Mouse (Mus musculus) bone marrow macrophage, adult 2 months (primary cell): ENCODE data around the gene 4930447C04Rik. TPM values are rescaled to one million over a fixed set of nuclear protein-coding genes. Genes with fewer than 3 reads are reported as not detected.

Source experiments
- H3K27ac ChIP-seq: 2 replicates; pipeline ENCODE4 v1.5.1; 2012; ENCODE audit warnings: low read depth, low read length; ENCODE audit not compliant: insufficient read depth
- H3K4me1 ChIP-seq: 2 replicates; pipeline ENCODE4 v1.6.1; 2012; ENCODE audit warnings: low read length; ENCODE audit not compliant: control insufficient read depth, insufficient read depth
- H3K4me3 ChIP-seq: 2 replicates; pipeline ENCODE4 v1.5.1; 2012; ENCODE audit warnings: mild to moderate bottlenecking, low read length, moderate library complexity; ENCODE audit not compliant: insufficient read depth
- CTCF ChIP-seq: IDR thresholded peaks from 2 replicates; pipeline ENCODE4 v1.5.1; 2012; ENCODE audit warnings: low read depth, mild to moderate bottlenecking, low read length, moderate library complexity
- POLR2A ChIP-seq: IDR thresholded peaks from 2 replicates; pipeline ENCODE4 v1.6.1; 2012; ENCODE audit warnings: mild to moderate bottlenecking, low read depth, low read length, borderline replicate concordance
- polyA plus RNA-seq: library from polyadenylated mRNA; stranded (reverse); fragments of >200 nt; gene quantifications from 2 replicates; pipeline ENCODE4 v1.2.4, GENCODE M21; 2012; ENCODE audit not compliant: missing spikeins, insufficient read depth, insufficient read length

4930447C04Rik gene
- polyA plus RNA-seq, 1 experiment: not detected

GRCm38 (mm10) chr12:72936751-72937150 is 3.8 kb downstream of the 4930447C04Rik start:
- Histone ChIP-seq H3K4me1 (no peaks in the 10 kb centered on the region), H3K27ac (no peak overlapping the region), H3K4me3 (no peak overlapping the region)
- TF ChIP-seq POLR2A (no peak), CTCF (no peak)

GRCm38 (mm10) chr12:72917159-72917993 is 23.2 kb downstream of the 4930447C04Rik start:
- TF ChIP-seq CTCF (no peak), POLR2A (no peak)
- Histone ChIP-seq H3K4me1 (no peaks in the 10 kb centered on the region), H3K27ac (no peak overlapping the region), H3K4me3 (no peak overlapping the region)

GRCm38 (mm10) chr12:72854377-72855032 is 86.1 kb downstream of the 4930447C04Rik start:
- H3K4me3 ChIP-seq: no peak overlapping the region; the same call in 1 of the 2 replicates
- no peak for TF ChIP-seq CTCF
- no peak for TF ChIP-seq POLR2A
- no peaks in the 10 kb centered on the region for H3K4me1 ChIP-seq
- no peak overlapping the region for H3K27ac ChIP-seq

GRCm38 (mm10) chr12:72853406-72854076 is 87.0 kb downstream of the 4930447C04Rik start:
- Histone ChIP-seq H3K4me3 (no peak overlapping the region), H3K27ac (no peak overlapping the region), H3K4me1 (no peaks in the 10 kb centered on the region)
- TF ChIP-seq CTCF: no peak

- no peaks in the 10 kb centered on the region for H3K4me1 ChIP-seq
- H3K4me3 ChIP-seq: no peak overlapping the region
- TF ChIP-seq CTCF (no peak), POLR2A (no peak)
- no peak overlapping the region for H3K27ac ChIP-seq
Observed at GRCm38 (mm10) chr12:72852264-72852663, 88.3 kb downstream of the 4930447C04Rik start.

GRCm38 (mm10) chr12:72850146-72850545 is 90.4 kb downstream of the 4930447C04Rik start:
- Histone ChIP-seq H3K27ac (no peak overlapping the region), H3K4me3 (no peak overlapping the region), H3K4me1 (no peaks in the 10 kb centered on the region)
- TF ChIP-seq POLR2A (no peak), CTCF (no peak)

GRCm38 (mm10) chr12:72847725-72848124 is 92.8 kb downstream of the 4930447C04Rik start:
- Histone ChIP-seq H3K27ac (no peak overlapping the region), H3K4me3 (no peak overlapping the region), H3K4me1 (peaks cover 10% of the 10 kb centered on the region)
- TF ChIP-seq POLR2A (no peak), CTCF (peak; percentile 20; the same call in 1 of the 2 replicates)

GRCm38 (mm10) chr12:72845946-72846345 is 94.6 kb downstream of the 4930447C04Rik start:
- H3K4me1 ChIP-seq: peaks cover 10% of the 10 kb centered on the region
- H3K27ac ChIP-seq: no peak overlapping the region
- TF ChIP-seq CTCF (no peak), POLR2A (no peak)
- H3K4me3 ChIP-seq: no peak overlapping the region

- Histone ChIP-seq H3K4me3 (peak overlapping the region; percentile 22; the same call in 1 of the 2 replicates), H3K27ac (peak overlapping the region; percentile 67), H3K4me1 (peaks cover 10% of the 10 kb centered on the region)
- TF ChIP-seq POLR2A: no peak
- TF ChIP-seq CTCF: no peak; the same call in 1 of the 2 replicates
Observed at GRCm38 (mm10) chr12:72843973-72844620, 96.5 kb downstream of the 4930447C04Rik start.

GRCm38 (mm10) chr12:72843555-72843954 is 97.0 kb downstream of the 4930447C04Rik start:
- H3K27ac ChIP-seq: peak overlapping the region; percentile 67
- H3K4me3 ChIP-seq: no peak overlapping the region
- no peak for TF ChIP-seq CTCF
- no peak for TF ChIP-seq POLR2A
- H3K4me1 ChIP-seq: peaks cover 10% of the 10 kb centered on the region
